30 mouse cellular contexts compared by ENCODE assay signal in genomic region chr2:4370499-4370898, GRCm38 (mm10).
DNase-seq lines count a peak whose midpoint lies in the region; ATAC-seq lines count a peak whose summit lies in the region.
"Had no signal": no experiment of that assay in that cellular context is flagged by ENCODE, and none has a peak within 500 bp of the region (broad histone marks: within the 10 kb centered on the region; RNA-seq: fewer than 3 reads in every experiment).

No protein-coding gene starts in this region.

- no peaks in the 10 kb centered on the region for H3K27me3 ChIP-seq in midbrain, embryonic 13.5 days
- H3K27me3 ChIP-seq in midbrain, embryonic 11.5 days (ENCODE audit: control insufficient read depth, insufficient read depth, low read length) = no peaks in the 10 kb centered on the region
- no peaks in the 10 kb centered on the region for H3K27me3 ChIP-seq in forebrain, embryonic 15.5 days
- H3K27me3 ChIP-seq in hindbrain, embryonic 16.5 days (replicated peaks; ENCODE audit: control insufficient read depth, insufficient read depth, low read length) = no peaks in the 10 kb centered on the region
- H3K27me3 ChIP-seq in heart, embryonic 10.5 days (ENCODE audit: insufficient read depth, poor library complexity, severe bottlenecking) = no peaks in the 10 kb centered on the region
- H3K27me3 ChIP-seq: embryonic facial prominence, embryonic 13.5 days; neural tube, embryonic 15.5 days had no signal

- DNase-seq in midbrain, embryonic 11.5 days (ENCODE audit: low spot score, missing footprints) = no peak
- DNase-seq in frontal cortex, postnatal 36 days (ENCODE audit: low spot score in 2 of 2) = no peak
- no peak for DNase-seq in spleen, postnatal 10 days (ENCODE audit: low spot score in 2 of 2)
- no peak for DNase-seq in heart, embryonic 10.5 days (ENCODE audit: low spot score)
- DNase-seq: adrenal gland, adult 8-10 months; B cell, adult 2 months; cerebellum, adult 11 months; cerebellum, adult 9-10 months; gastrocnemius, postnatal 14 days; heart, postnatal 36 days; kidney, adult 9 months; kidney, postnatal 10 days; layer of hippocampus, postnatal 36 days; left cerebral cortex, postnatal 4 days; lung, adult 18-20 months; lung, postnatal 4 days; retina, postnatal 1 day; right cerebral cortex, postnatal 14 days; thymus, postnatal 25 days had no signal

- no peak overlapping the region for H3K9ac ChIP-seq in midbrain, embryonic 13.5 days (replicated peaks)
- no peak overlapping the region for H3K9ac ChIP-seq in midbrain, embryonic 11.5 days (ENCODE audit: low read length)
- H3K9ac ChIP-seq in forebrain, embryonic 15.5 days (replicated peaks) = no peak overlapping the region
- no peak overlapping the region for H3K9ac ChIP-seq in hindbrain, embryonic 16.5 days (ENCODE audit: low read depth, low read length)
- H3K9ac ChIP-seq: embryonic facial prominence, embryonic 13.5 days; liver, embryonic 12.5 days; neural tube, embryonic 15.5 days had no signal

- WGBS in midbrain, embryonic 13.5 days = 73% methylated on average over 7 of the region's 7 CpGs
- 89% methylated on average over 7 of the region's 7 CpGs for WGBS in midbrain, embryonic 11.5 days
- WGBS in forebrain, embryonic 15.5 days = 45% methylated on average over 7 of the region's 7 CpGs
- WGBS in hindbrain, embryonic 16.5 days = 52% methylated on average over 7 of the region's 7 CpGs
- 89% methylated on average over 7 of the region's 7 CpGs for WGBS in heart, embryonic 10.5 days

- no peak overlapping the region for H3K4me3 ChIP-seq in midbrain, embryonic 13.5 days (replicated peaks)
- H3K4me3 ChIP-seq in midbrain, embryonic 11.5 days (ENCODE audit: low read depth, low read length) = no peak overlapping the region
- no peak overlapping the region for H3K4me3 ChIP-seq in forebrain, embryonic 15.5 days
- H3K4me3 ChIP-seq in hindbrain, embryonic 16.5 days (ENCODE audit: low read length) = no peak overlapping the region
- H3K4me3 ChIP-seq in heart, embryonic 10.5 days = no peak overlapping the region
- H3K4me3 ChIP-seq: embryonic facial prominence, embryonic 13.5 days; liver, embryonic 12.5 days; megakaryocyte, embryonic 14.5 days; neural tube, embryonic 15.5 days had no signal

- 0 out of 2 replicates have a peak, but pooled peaks cover 7% of the 10 kb centered on the region for H3K4me1 ChIP-seq in midbrain, embryonic 13.5 days (replicated peaks)
- H3K4me1 ChIP-seq in midbrain, embryonic 11.5 days (ENCODE audit: control insufficient read depth, insufficient read depth, low read length) = no peaks in the 10 kb centered on the region
- peaks cover 10% of the 10 kb centered on the region; the same call in 1 of the 2 replicates for H3K4me1 ChIP-seq in forebrain, embryonic 15.5 days
- no peaks in the 10 kb centered on the region for H3K4me1 ChIP-seq in hindbrain, embryonic 16.5 days (ENCODE audit: control insufficient read depth, insufficient read depth, low read depth, low read length)
- 0 out of 2 replicates have a peak, but pooled peaks cover 6% of the 10 kb centered on the region for H3K4me1 ChIP-seq in heart, embryonic 10.5 days
- H3K4me1 ChIP-seq: liver, embryonic 12.5 days; megakaryocyte, embryonic 14.5 days; neural tube, embryonic 15.5 days had no signal

- no peaks in the 10 kb centered on the region for H3K9me3 ChIP-seq in midbrain, embryonic 13.5 days
- no peaks in the 10 kb centered on the region for H3K9me3 ChIP-seq in midbrain, embryonic 11.5 days (ENCODE audit: control insufficient read depth, low read length)
- no peaks in the 10 kb centered on the region for H3K9me3 ChIP-seq in forebrain, embryonic 15.5 days
- H3K9me3 ChIP-seq in hindbrain, embryonic 16.5 days (ENCODE audit: control insufficient read depth, low read length) = no peaks in the 10 kb centered on the region
- no peaks in the 10 kb centered on the region for H3K9me3 ChIP-seq in heart, embryonic 10.5 days
- H3K9me3 ChIP-seq: embryonic facial prominence, embryonic 13.5 days; liver, embryonic 12.5 days; megakaryocyte, embryonic 14.5 days; neural tube, embryonic 15.5 days had no signal

- ATAC-seq in midbrain, embryonic 13.5 days = peak; percentile 68
- ATAC-seq in midbrain, embryonic 11.5 days (ENCODE audit: low FRiP score) = no peak
- peak; percentile 65 for ATAC-seq in forebrain, embryonic 15.5 days (replicated peaks)
- peak; percentile 21; the same call in 1 of the 2 replicates for ATAC-seq in hindbrain, embryonic 16.5 days
- ATAC-seq: activated CD4-positive, CD25-positive, alpha-beta regulatory T cell, adult 4 months; intestine, postnatal 0 days; liver, embryonic 12.5 days; lung, postnatal 0 days had no signal

- H3K4me2 ChIP-seq in midbrain, embryonic 13.5 days (replicated peaks) = no peak overlapping the region
- no peak overlapping the region for H3K4me2 ChIP-seq in midbrain, embryonic 11.5 days
- no peak overlapping the region for H3K4me2 ChIP-seq in forebrain, embryonic 15.5 days (replicated peaks)
- H3K4me2 ChIP-seq in hindbrain, embryonic 16.5 days (ENCODE audit: low read length) = no peak overlapping the region
- H3K4me2 ChIP-seq: embryonic facial prominence, embryonic 13.5 days; heart, embryonic 11.5 days; liver, embryonic 12.5 days; neural tube, embryonic 15.5 days had no signal

- no peak overlapping the region for H3K27ac ChIP-seq in midbrain, embryonic 13.5 days
- H3K27ac ChIP-seq in midbrain, embryonic 11.5 days (ENCODE audit: low read depth, low read length) = no peak overlapping the region
- peak overlapping the region; percentile 51 for H3K27ac ChIP-seq in forebrain, embryonic 15.5 days (replicated peaks)
- no peak overlapping the region for H3K27ac ChIP-seq in hindbrain, embryonic 16.5 days (ENCODE audit: low read depth, low read length)
- no peak overlapping the region for H3K27ac ChIP-seq in heart, embryonic 10.5 days
- H3K27ac ChIP-seq: liver, embryonic 12.5 days; neural tube, embryonic 15.5 days had no signal

- H3K36me3 ChIP-seq in midbrain, embryonic 13.5 days = no peaks in the 10 kb centered on the region
- H3K36me3 ChIP-seq in midbrain, embryonic 11.5 days (ENCODE audit: control insufficient read depth, insufficient read depth, low read length) = no peaks in the 10 kb centered on the region
- no peaks in the 10 kb centered on the region for H3K36me3 ChIP-seq in forebrain, embryonic 15.5 days
- H3K36me3 ChIP-seq in hindbrain, embryonic 16.5 days (ENCODE audit: control insufficient read depth, insufficient read depth, low read length) = no peaks in the 10 kb centered on the region
- no peaks in the 10 kb centered on the region for H3K36me3 ChIP-seq in heart, embryonic 10.5 days
- H3K36me3 ChIP-seq: embryonic facial prominence, embryonic 13.5 days; liver, embryonic 12.5 days; neural tube, embryonic 15.5 days had no signal
